Mouse (Mus musculus) hindbrain, embryonic 12.5 days (tissue): ENCODE measurements around the gene Ppp2r5c. TPM values are rescaled to one million over a fixed set of nuclear protein-coding genes. Genes with fewer than 3 reads are reported as not detected.
A peak's percentile ranks its signal among the peaks of the same experiment; 100 is the strongest.

ENCODE experiments used
- ATAC-seq: fragments of 200-750 bp; cut with Nextera tagmentation; 2 replicates; pipeline ENCODE4 v1.8.0; 2017; ENCODE audit warnings: moderate TSS enrichment; ENCODE audit not compliant: low FRiP score
- H3K27ac ChIP-seq: fragments of 300-500 bp; sonication (generic); 2 replicates; pipeline ENCODE4 v1.5.1; 2016; ENCODE audit warnings: mild to moderate bottlenecking
- H3K27me3 ChIP-seq: fragments of 300-500 bp; sonication (generic); 2 replicates; pipeline ENCODE4 v1.6.1; 2016; ENCODE audit warnings: mild to moderate bottlenecking
- H3K36me3 ChIP-seq: fragments of 300-500 bp; sonication (generic); 2 replicates; pipeline ENCODE4 v1.6.1; 2016; ENCODE audit warnings: mild to moderate bottlenecking
- H3K4me1 ChIP-seq: fragments of 300-500 bp; sonication (generic); 2 replicates; pipeline ENCODE4 v1.6.1; 2016
- H3K4me2 ChIP-seq: fragments of 300-500 bp; sonication (generic); replicated peaks from 2 replicates; pipeline ENCODE4 v1.6.1; 2016; ENCODE audit warnings: mild to moderate bottlenecking
- H3K4me3 ChIP-seq: fragments of 300-500 bp; sonication (generic); 2 replicates; pipeline ENCODE4 v1.5.1; 2016; ENCODE audit warnings: mild to moderate bottlenecking
- H3K9ac ChIP-seq: fragments of 300-500 bp; sonication (generic); 2 replicates; pipeline ENCODE4 v1.6.1; 2016; ENCODE audit warnings: mild to moderate bottlenecking, moderate library complexity
- H3K9me3 ChIP-seq: fragments of 300-500 bp; sonication (generic); replicated peaks from 2 replicates; pipeline ENCODE4 v1.6.1; 2016; ENCODE audit warnings: mild to moderate bottlenecking
- WGBS: fragments of 180-500 bp; shearing (Covaris S2); methylation state at CpG from one replicate; pipeline ENCODE4 v1.1.7; 2016; 5-methylcytosine and 5-hydroxymethylcytosine counted together
- polyA plus RNA-seq: library from polyadenylated mRNA; unstranded; fragments of >200 nt; fragmentation: Nextera tagmentation; extraction: Ambion mirVana; gene quantifications from 2 replicates; pipeline ENCODE4 v1.2.1, GENCODE M21; 2016

The Ppp2r5c gene
- polyA plus RNA-seq, 1 experiment from 2014 or later, result 153 TPM

DNA sequence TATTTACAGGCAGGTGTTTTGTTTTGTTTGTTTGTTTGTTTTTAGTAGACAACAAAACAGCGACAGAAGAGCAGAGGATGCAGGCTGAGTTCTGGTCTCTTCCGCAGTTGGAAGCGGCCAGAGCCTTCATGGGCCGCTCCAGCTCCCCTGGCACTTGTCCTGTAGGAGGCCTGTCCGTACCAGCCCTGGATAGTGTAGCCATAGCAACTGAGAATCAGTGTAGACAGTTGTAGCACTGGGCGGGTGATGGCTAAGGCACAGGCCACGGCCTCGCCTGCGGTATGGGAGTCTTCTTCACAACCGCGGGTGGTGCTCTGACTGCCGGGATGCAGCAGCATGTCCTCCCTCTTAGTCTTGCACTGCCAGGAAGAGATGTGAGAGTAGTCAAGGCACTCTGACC is 32.3 kb downstream of the Ppp2r5c start:
- ATAC-seq, result no peak
- Histone ChIP-seq H3K9ac (no peak overlapping the region), H3K4me2 (no peak overlapping the region), H3K4me3 (no peak overlapping the region), H3K27ac (no peak overlapping the region), H3K27me3 (no peaks in the 10 kb centered on the region), H3K36me3 (peaks cover 10% of the 10 kb centered on the region; the same call in 1 of the 2 replicates), H3K9me3 (no peaks in the 10 kb centered on the region), H3K4me1 (peaks cover 7% of the 10 kb centered on the region)
- 88% methylated on average over 12 of the region's 12 CpGs for WGBS

GRCm38 (mm10) chr12:110480701-110481100 is 33.8 kb downstream of the Ppp2r5c start:
- H3K4me1 ChIP-seq, result peaks cover 14% of the 10 kb centered on the region
- H3K36me3 ChIP-seq, result peaks cover 10% of the 10 kb centered on the region; the same call in 1 of the 2 replicates
- no peaks in the 10 kb centered on the region for H3K9me3 ChIP-seq
- H3K27ac ChIP-seq, result no peak overlapping the region
- ATAC-seq, result no peak
- H3K4me3 ChIP-seq, result no peak overlapping the region
- 86% methylated on average over 4 of the region's 4 CpGs for WGBS
- no peaks in the 10 kb centered on the region for H3K27me3 ChIP-seq
- H3K9ac ChIP-seq, result no peak overlapping the region
- no peak overlapping the region for H3K4me2 ChIP-seq

GRCm38 (mm10) chr12:110483761-110484160 is 36.8 kb downstream of the Ppp2r5c start:
- H3K36me3 ChIP-seq, result peaks cover 6% of the 10 kb centered on the region; the same call in 1 of the 2 replicates
- ATAC-seq, result no peak
- H3K4me1 ChIP-seq, result peaks cover 38% of the 10 kb centered on the region
- H3K4me2 ChIP-seq, result no peak overlapping the region
- no peak overlapping the region for H3K9ac ChIP-seq
- H3K27me3 ChIP-seq, result no peaks in the 10 kb centered on the region
- no peak overlapping the region for H3K27ac ChIP-seq
- no peaks in the 10 kb centered on the region for H3K9me3 ChIP-seq
- no peak overlapping the region for H3K4me3 ChIP-seq
- WGBS, result 35% methylated on average over 6 of the region's 6 CpGs

DNA sequence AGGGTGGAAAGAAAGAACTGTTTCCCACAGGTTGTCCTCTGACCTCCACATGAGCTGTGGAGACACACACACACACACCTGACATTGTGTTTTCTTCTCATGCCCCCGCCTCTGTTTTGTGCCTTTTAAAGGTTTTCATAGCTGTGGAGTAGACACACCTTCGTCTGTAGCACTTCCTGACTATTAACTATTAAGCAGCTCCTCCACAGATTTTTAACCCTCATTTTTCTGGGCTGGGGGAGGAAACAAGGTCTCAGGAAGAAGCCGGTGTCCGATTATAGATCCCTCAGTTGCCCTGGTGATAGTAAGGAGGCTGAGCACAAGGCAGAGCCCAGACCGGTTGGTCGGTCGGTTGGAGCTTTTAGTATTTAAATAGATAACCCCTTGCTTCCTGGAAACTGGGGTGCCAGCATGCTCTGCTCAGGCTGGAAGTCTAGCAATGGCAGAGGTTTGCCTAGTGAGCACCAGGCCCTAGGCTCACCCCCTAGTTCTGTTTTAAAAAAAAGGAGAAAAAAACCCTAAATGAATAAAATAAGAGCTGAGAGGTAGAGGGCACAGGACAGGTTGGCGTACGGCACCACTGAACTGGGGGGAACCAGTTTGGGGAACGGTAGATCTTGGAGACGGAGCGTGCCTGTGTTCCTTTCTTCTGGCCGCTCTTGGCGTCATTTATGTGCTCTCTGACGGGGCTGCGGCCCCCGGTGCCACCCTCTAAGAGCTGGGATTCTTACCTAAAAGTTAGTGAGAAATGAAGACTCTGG is 38.1 kb downstream of the Ppp2r5c start:
- H3K27ac ChIP-seq, result peak overlapping the region; percentile 97
- H3K27me3 ChIP-seq, result no peaks in the 10 kb centered on the region
- H3K4me3 ChIP-seq, result peak overlapping the region; percentile 56
- H3K4me1 ChIP-seq, result peaks cover 38% of the 10 kb centered on the region
- peak overlapping the region; percentile 85 for H3K9ac ChIP-seq
- H3K9me3 ChIP-seq, result no peaks in the 10 kb centered on the region
- 3% methylated on average over 17 of the region's 17 CpGs for WGBS
- H3K36me3 ChIP-seq, result peaks cover 7% of the 10 kb centered on the region
- H3K4me2 ChIP-seq, result peak overlapping the region; percentile 78
- peak; percentile 35; the same call in 1 of the 2 replicates for ATAC-seq

DNA sequence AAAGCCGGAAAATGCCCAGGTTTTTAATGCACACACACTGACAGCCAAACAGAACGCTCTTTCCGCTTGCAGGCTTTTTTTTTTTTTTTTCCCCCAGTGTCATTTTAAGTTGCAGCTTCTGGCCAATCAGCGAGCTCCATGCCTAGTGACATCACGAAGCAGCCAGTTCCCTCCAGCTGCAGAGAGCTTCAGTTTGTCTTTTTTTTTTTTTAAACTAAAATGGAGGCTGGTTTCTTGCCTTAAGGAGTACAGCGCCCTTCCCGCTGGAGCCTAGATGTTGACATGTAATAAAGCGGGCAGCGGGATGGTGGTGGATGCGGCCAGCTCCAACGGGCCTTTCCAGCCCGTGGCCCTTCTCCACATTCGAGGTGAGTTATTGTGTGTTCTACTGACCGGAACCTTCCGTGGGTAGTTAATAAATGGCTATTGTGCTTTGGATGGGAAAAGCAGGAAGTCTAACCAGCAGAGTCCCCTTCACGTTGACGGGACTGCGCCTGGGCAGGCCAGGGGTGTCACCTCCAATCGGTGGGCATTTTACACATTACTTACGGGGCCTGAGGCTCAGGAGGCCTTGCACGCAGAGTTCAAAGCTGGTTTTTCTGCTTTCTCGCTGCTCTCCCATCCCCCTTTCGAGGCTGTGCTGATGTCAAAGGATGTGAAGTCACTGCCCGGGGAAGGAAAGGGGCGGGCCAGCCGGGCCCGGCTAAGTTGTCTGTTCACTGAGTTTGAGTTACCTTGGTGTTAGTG is 38.8 kb downstream of the Ppp2r5c start:
- WGBS, result under 1% methylated on average over 27 of the region's 27 CpGs
- H3K27ac ChIP-seq, result peak overlapping the region; percentile 97
- ATAC-seq, result peak; percentile 87
- peak overlapping the region; percentile 56 for H3K4me3 ChIP-seq
- H3K27me3 ChIP-seq, result no peaks in the 10 kb centered on the region
- H3K36me3 ChIP-seq, result peaks cover 11% of the 10 kb centered on the region
- peak overlapping the region; percentile 78 for H3K4me2 ChIP-seq
- peaks cover 38% of the 10 kb centered on the region for H3K4me1 ChIP-seq
- peak overlapping the region; percentile 85 for H3K9ac ChIP-seq
- no peaks in the 10 kb centered on the region for H3K9me3 ChIP-seq

DNA sequence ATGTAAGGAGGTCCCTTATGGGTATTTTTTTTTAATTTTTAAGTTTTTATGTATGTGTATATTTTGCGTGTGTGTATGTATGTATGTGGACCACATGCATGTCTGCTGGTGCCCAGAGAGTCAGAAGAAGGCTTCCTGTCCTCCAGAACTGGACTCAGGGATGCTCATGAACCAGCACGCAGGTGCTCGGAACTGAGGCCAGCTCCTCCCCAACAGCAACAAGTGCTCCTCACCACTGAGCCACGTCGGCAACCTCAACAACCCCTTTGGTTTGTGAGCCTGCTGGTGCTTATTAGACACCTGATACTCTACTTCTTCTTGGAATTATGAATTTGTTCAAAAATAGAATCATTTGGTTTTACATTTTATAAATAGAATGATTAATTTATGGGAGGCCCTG is 39.9 kb downstream of the Ppp2r5c start:
- Histone ChIP-seq H3K9me3 (no peaks in the 10 kb centered on the region), H3K36me3 (peaks cover 12% of the 10 kb centered on the region), H3K27ac (peak overlapping the region; percentile 97; the same call in 1 of the 2 replicates), H3K9ac (0 out of 2 replicates have a peak overlapping the region, but pooled peaks have one; percentile 75), H3K27me3 (no peaks in the 10 kb centered on the region), H3K4me3 (peak overlapping the region; percentile 56), H3K4me1 (peaks cover 38% of the 10 kb centered on the region), H3K4me2 (peak overlapping the region; percentile 78)
- WGBS, result 84% methylated on average over 5 of the region's 5 CpGs
- no peak for ATAC-seq

- H3K4me1 ChIP-seq, result peaks cover 38% of the 10 kb centered on the region
- no peak overlapping the region for H3K4me2 ChIP-seq
- H3K9me3 ChIP-seq, result no peaks in the 10 kb centered on the region
- no peak for ATAC-seq
- 72% methylated on average over 9 of the region's 9 CpGs for WGBS
- H3K4me3 ChIP-seq, result no peak overlapping the region
- H3K36me3 ChIP-seq, result peaks cover 12% of the 10 kb centered on the region
- H3K27ac ChIP-seq, result no peak overlapping the region
- no peak overlapping the region for H3K9ac ChIP-seq
- no peaks in the 10 kb centered on the region for H3K27me3 ChIP-seq
Measured at GRCm38 (mm10) chr12:110488031-110488430, 41.1 kb downstream of the Ppp2r5c start.

GRCm38 (mm10) chr12:110489946-110490701 is 43.2 kb downstream of the Ppp2r5c start:
- H3K4me2 ChIP-seq, result no peak overlapping the region
- no peaks in the 10 kb centered on the region for H3K27me3 ChIP-seq
- no peak overlapping the region for H3K4me3 ChIP-seq
- WGBS, result 93% methylated on average over 12 of the region's 12 CpGs
- H3K4me1 ChIP-seq, result peaks cover 23% of the 10 kb centered on the region
- no peaks in the 10 kb centered on the region for H3K9me3 ChIP-seq
- H3K27ac ChIP-seq, result no peak overlapping the region
- H3K36me3 ChIP-seq, result peaks cover 16% of the 10 kb centered on the region
- ATAC-seq, result no peak
- H3K9ac ChIP-seq, result no peak overlapping the region

DNA sequence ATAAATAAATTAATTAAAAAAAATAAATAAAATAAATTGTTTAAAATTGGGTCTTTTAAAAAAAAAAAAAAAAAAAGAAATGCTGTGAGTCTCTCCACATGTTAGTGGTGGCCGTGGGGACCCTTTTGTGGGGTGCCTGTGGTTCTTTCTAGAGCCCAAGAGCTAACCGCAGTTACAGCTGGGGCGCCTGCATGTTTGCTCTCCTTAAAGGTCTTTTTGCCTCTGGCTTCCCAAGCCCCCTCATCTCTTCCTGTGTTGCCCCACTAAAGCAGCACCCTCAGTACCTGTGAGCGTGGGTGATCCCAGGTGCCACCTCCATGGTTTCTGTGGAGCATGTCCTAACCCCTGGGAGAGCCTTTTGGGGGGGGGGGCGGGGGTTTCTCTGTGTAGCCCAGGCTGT is 45.5 kb downstream of the Ppp2r5c start:
- Histone ChIP-seq H3K36me3 (peaks cover 16% of the 10 kb centered on the region), H3K4me1 (peaks cover 11% of the 10 kb centered on the region), H3K9me3 (no peaks in the 10 kb centered on the region), H3K4me2 (no peak overlapping the region), H3K9ac (no peak overlapping the region), H3K27me3 (no peaks in the 10 kb centered on the region), H3K27ac (no peak overlapping the region), H3K4me3 (no peak overlapping the region)
- 96% methylated on average over 5 of the region's 5 CpGs for WGBS
- ATAC-seq, result no peak

GRCm38 (mm10) chr12:110493597-110494369 is 46.9 kb downstream of the Ppp2r5c start:
- Histone ChIP-seq H3K36me3 (peaks cover 16% of the 10 kb centered on the region), H3K27ac (no peak overlapping the region), H3K4me3 (no peak overlapping the region), H3K27me3 (no peaks in the 10 kb centered on the region), H3K9me3 (no peaks in the 10 kb centered on the region), H3K4me2 (no peak overlapping the region), H3K4me1 (peaks cover 13% of the 10 kb centered on the region), H3K9ac (no peak overlapping the region)
- 95% methylated on average over 13 of the region's 13 CpGs for WGBS
- no peak for ATAC-seq

DNA sequence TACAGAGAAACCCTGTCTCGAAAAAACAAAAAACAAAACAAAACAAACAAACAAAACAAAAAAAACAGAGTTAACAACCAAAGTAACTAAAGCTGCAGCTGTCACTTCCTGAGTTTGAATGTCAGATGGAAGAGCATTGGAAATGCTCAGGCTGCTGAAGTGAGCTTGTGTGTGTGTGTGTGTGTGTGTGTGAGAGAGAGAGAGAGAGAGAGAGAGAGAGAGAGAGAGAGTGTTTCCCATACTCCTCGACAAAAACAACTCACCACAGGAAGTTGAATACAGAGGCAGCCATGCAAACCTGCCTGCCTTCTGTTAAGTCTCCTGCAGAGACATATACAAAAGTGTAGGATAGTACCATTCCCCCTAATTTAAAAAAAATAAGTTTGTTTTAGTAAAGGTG is 47.9 kb downstream of the Ppp2r5c start:
- Histone ChIP-seq H3K9ac (no peak overlapping the region), H3K4me3 (no peak overlapping the region), H3K4me2 (no peak overlapping the region), H3K36me3 (peaks cover 13% of the 10 kb centered on the region), H3K27ac (no peak overlapping the region), H3K27me3 (no peaks in the 10 kb centered on the region), H3K9me3 (no peaks in the 10 kb centered on the region), H3K4me1 (peaks cover 15% of the 10 kb centered on the region)
- no peak for ATAC-seq
- 79% methylated on average over 2 of the region's 2 CpGs for WGBS
